Mouse (Mus musculus) heart, adult 2 months (tissue): ENCODE measurements around the gene Izumo2. TPM values are rescaled to one million over a fixed set of nuclear protein-coding genes. Genes with fewer than 3 reads are reported as not detected.

Experiments used
- DNase-seq, 2 experiments: peaks; one replicate each; pipeline ENCODE4 v3.0.0; 2021
- H3K27ac ChIP-seq: fragments of 200-600 bp; 2 replicates; pipeline ENCODE4 v1.8.1; 2022
- H3K27me3 ChIP-seq: fragments of 200-500 bp; 2 replicates; pipeline ENCODE4 v1.6.1; 2012; ENCODE audit warnings: mild to moderate bottlenecking, low read length, inconsistent platforms, mixed read lengths; ENCODE audit not compliant: control insufficient read depth, insufficient read depth
- H3K36me3 ChIP-seq: fragments of 200-500 bp; 2 replicates; pipeline ENCODE4 v1.6.1; 2012; ENCODE audit warnings: low read length, inconsistent platforms; ENCODE audit not compliant: control insufficient read depth, insufficient read depth
- H3K4me1 ChIP-seq: fragments of 200-500 bp; 2 replicates; pipeline ENCODE4 v1.6.1; 2011; ENCODE audit warnings: low read length; ENCODE audit not compliant: control insufficient read depth, insufficient read depth
- H3K4me3 ChIP-seq: fragments of 200-600 bp; 2 replicates; pipeline ENCODE4 v1.8.1; 2022
- H3K79me2 ChIP-seq: fragments of 200-500 bp; replicated peaks from 2 replicates; pipeline ENCODE4 v1.6.1; 2012; ENCODE audit warnings: mild to moderate bottlenecking, inconsistent platforms, low read length, moderate library complexity, mixed read lengths; ENCODE audit not compliant: control insufficient read depth, insufficient read depth
- H3K9ac ChIP-seq: fragments of 200-500 bp; 2 replicates; pipeline ENCODE4 v1.6.1; 2012; ENCODE audit warnings: low read depth, mild to moderate bottlenecking, control low read depth, inconsistent platforms, low read length, mixed read lengths
- CTCF ChIP-seq: fragments of 200-600 bp; IDR thresholded peaks from 2 replicates; pipeline ENCODE4 v1.8.1; 2022; ENCODE audit warnings: antibody characterized with exemption, mild to moderate bottlenecking, moderate library complexity
- EP300 ChIP-seq: fragments of 200-500 bp; IDR thresholded peaks from 2 replicates; pipeline ENCODE4 v1.6.1; 2011; ENCODE audit warnings: low read depth, low read length, control low read depth; ENCODE audit not compliant: insufficient read depth
- POLR2A ChIP-seq: fragments of 200-500 bp; IDR thresholded peaks from 2 replicates; pipeline ENCODE4 v1.6.1; 2011; ENCODE audit warnings: mild to moderate bottlenecking, low read depth, low read length, control low read depth; ENCODE audit not compliant: insufficient read depth
- WGBS: fragments of 180-500 bp; shearing (Covaris S2); methylation state at CpG from one replicate; pipeline ENCODE4 v1.1.7; 2018; 5-methylcytosine and 5-hydroxymethylcytosine counted together
- intact Hi-C: fragments of 180-260 bp; cut with DNase I; formaldehyde crosslinking; loops from one replicate; pipeline ENCODE4 v1.15.1; 2025
- polyA plus RNA-seq: library from polyadenylated mRNA; depleted of rRNA; stranded (reverse); fragments of >200 nt; gene quantifications from 2 replicates; pipeline ENCODE4 v1.2.3, GENCODE M21; 2012; rRNA removed
- total RNA-seq, 2 experiments: library from RNA; stranded (reverse); gene quantifications; 2 replicates each; pipeline ENCODE4 v1.2.3; 2021

Izumo2 gene
- total and polyA plus RNA-seq, 3 experiments: not detected

DNA sequence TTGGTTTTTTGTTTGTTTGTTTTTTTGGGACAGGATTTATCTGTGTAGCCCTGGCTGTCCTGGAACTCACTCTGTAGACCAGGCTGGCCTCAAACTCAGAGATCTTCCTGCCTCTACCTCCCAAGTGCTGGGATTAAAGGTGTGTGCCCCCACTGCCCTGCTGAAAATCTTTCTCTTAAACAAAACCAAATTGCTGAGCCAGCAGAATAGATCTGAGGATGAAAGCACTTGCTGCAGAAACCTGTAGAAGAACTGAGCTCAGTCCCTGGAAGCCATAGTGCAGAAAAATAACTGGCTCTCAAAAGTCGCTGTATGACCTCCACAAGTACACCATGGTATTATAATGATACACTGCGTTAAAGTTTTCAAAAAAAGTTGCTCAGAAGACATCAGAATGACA, 48.6 kb downstream of the Izumo2 start:
- TF ChIP-seq CTCF (no peak), POLR2A (no peak), EP300 (no peak)
- intact Hi-C loops: no loop called here
- Histone ChIP-seq H3K79me2 (no peaks in the 10 kb centered on the region), H3K27ac (no peak overlapping the region), H3K27me3 (no peaks in the 10 kb centered on the region), H3K36me3 (no peaks in the 10 kb centered on the region; the same call in 1 of the 2 replicates), H3K4me1 (no peaks in the 10 kb centered on the region), H3K4me3 (no peak overlapping the region), H3K9ac (no peak overlapping the region)
- DNase-seq: no peak
- WGBS: 88% methylated on average over 2 of the region's 2 CpGs

DNA sequence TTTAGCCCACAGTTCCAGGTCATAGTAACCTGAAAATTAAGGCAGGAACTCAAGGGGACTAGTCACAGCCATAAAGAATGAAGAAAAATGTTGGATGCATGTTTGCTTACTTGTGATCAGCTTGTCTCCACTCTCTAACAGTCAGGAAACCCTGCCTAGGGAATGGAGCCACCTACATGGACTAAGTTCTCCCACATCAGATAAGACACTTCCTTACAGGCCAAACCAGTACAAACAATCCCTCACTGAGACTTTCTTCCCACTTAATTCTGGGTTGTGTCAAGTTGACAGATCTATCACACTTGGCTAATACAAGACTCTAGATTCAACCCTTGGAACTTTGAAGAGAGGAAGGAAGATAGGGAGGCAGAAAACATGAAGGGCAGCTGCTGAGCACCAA, 51.8 kb downstream of the Izumo2 start:
- Histone ChIP-seq H3K79me2 (no peaks in the 10 kb centered on the region), H3K9ac (no peak overlapping the region), H3K4me1 (no peaks in the 10 kb centered on the region), H3K27ac (no peak overlapping the region), H3K4me3 (no peak overlapping the region), H3K27me3 (no peaks in the 10 kb centered on the region), H3K36me3 (no peaks in the 10 kb centered on the region; the same call in 1 of the 2 replicates)
- DNase-seq: no peak
- intact Hi-C loops: no loop called here
- no peak for TF ChIP-seq POLR2A

DNA sequence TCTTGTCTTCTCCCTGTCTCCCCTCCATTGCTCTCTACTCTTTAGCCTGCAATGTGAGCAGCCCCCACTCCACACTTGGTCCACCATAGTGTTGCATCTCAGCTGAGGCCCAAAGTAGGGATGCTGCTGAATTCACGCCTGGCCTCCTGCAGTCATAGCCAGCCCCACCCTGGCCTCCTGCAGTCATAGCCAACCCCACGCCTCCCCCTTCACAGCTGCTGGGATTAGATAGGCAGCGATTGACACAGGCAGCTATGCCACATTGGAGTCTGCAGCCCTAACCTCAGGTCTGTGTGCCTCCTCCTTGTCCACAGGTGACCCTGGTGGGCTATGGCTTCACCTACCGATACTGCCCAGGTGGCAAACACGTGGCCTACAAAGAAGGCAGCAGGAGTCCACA, 59.6 kb downstream of the Izumo2 start:
- DNase-seq: no peak
- Histone ChIP-seq H3K9ac (no peak overlapping the region), H3K4me3 (no peak overlapping the region), H3K4me1 (no peaks in the 10 kb centered on the region), H3K79me2 (no peaks in the 10 kb centered on the region), H3K27ac (no peak overlapping the region), H3K36me3 (no peaks in the 10 kb centered on the region), H3K27me3 (no peaks in the 10 kb centered on the region)
- intact Hi-C loops: no loop called here
- no peak for TF ChIP-seq POLR2A
- no peak for TF ChIP-seq CTCF
- no peak for TF ChIP-seq EP300
- WGBS: 92% methylated on average over 5 of the region's 5 CpGs

Other genes with a start within 250 kb of the Izumo2 start
- gene Aspdh, start 243.4 kb upstream of the Izumo2 start, total RNA-seq: 1 to 10 TPM; 1.3 to 1.5 TPM
- gene Aspdh, start 243.4 kb upstream of the Izumo2 start, polyA plus RNA-seq: 2.4 and 2.6 TPM in 2 replicates
- gene Josd2, start 240.8 kb upstream of the Izumo2 start, total RNA-seq: 100 to 1,000 TPM; 139 to 147 TPM
- 211 and 242 TPM in 2 replicates for gene Josd2, start 240.8 kb upstream of the Izumo2 start, polyA plus RNA-seq
- gene Emc10, start 212.2 kb upstream of the Izumo2 start, total RNA-seq: 10 to 100 TPM; 86.1 to 87.6 TPM
- gene Emc10, start 212.2 kb upstream of the Izumo2 start, polyA plus RNA-seq: 152 and 180 TPM in 2 replicates
- gene Fam71e1, start 212.2 kb upstream of the Izumo2 start, total RNA-seq: 1 to 10 TPM; 2.6 to 3.3 TPM
- gene Fam71e1, start 212.2 kb upstream of the Izumo2 start, polyA plus RNA-seq: 4.1 and 6.4 TPM in 2 replicates
- 10 to 100 TPM; 13.1 to 16.7 TPM for gene Mybpc2, start 184.1 kb upstream of the Izumo2 start, total RNA-seq
- gene Mybpc2, start 184.1 kb upstream of the Izumo2 start, polyA plus RNA-seq: 7.1 and 10.8 TPM in 2 replicates
- under 1 TPM; 0.31 to 0.75 TPM for gene Spib, start 176.7 kb upstream of the Izumo2 start, total RNA-seq
- gene Spib, start 176.7 kb upstream of the Izumo2 start, polyA plus RNA-seq: 0.88 and 3.1 TPM in 2 replicates
- gene Pold1, start 159.9 kb upstream of the Izumo2 start, total RNA-seq: 10 to 100 TPM; 10.8 to 11.7 TPM
- 12.9 and 15.5 TPM in 2 replicates for gene Pold1, start 159.9 kb upstream of the Izumo2 start, polyA plus RNA-seq
- gene Nr1h2, start 154.8 kb upstream of the Izumo2 start, total RNA-seq: 10 to 100 TPM; 49.7 to 53.7 TPM
- gene Nr1h2, start 154.8 kb upstream of the Izumo2 start, polyA plus RNA-seq: 65.7 and 84.8 TPM in 2 replicates
- 1 to 10 TPM in 1 of 2 experiments, under 1 TPM in 1; 0.76 to 1.3 TPM for gene Napsa, start 136.4 kb upstream of the Izumo2 start, total RNA-seq
- 1.8 and 4.7 TPM in 2 replicates for gene Napsa, start 136.4 kb upstream of the Izumo2 start, polyA plus RNA-seq
- gene Kcnc3, start 118.1 kb upstream of the Izumo2 start, total RNA-seq: 1 to 10 TPM; 2.2 to 2.9 TPM
- gene Kcnc3, start 118.1 kb upstream of the Izumo2 start, polyA plus RNA-seq: 1.3 and 3.0 TPM in 2 replicates
- gene Myh14, start 37.9 kb upstream of the Izumo2 start, total RNA-seq: 10 to 100 TPM; 79.4 to 96.6 TPM
- gene Myh14, start 37.9 kb upstream of the Izumo2 start, polyA plus RNA-seq: 23.1 and 24.8 TPM in 2 replicates
- gene Vrk3, start 39.7 kb downstream of the Izumo2 start, total RNA-seq: 10 to 100 TPM; 23.3 to 26.7 TPM
- gene Vrk3, start 39.7 kb downstream of the Izumo2 start, polyA plus RNA-seq: 36.3 and 41.3 TPM in 2 replicates
- not detected for gene Zfp473, start 42.3 kb downstream of the Izumo2 start, total RNA-seq
- 0.03 and 0.12 TPM in 2 replicates for gene Zfp473, start 42.3 kb downstream of the Izumo2 start, polyA plus RNA-seq
- gene Nup62, start 107.3 kb downstream of the Izumo2 start, total RNA-seq: 10 to 100 TPM; 27.1 to 28.0 TPM
- gene Nup62, start 107.3 kb downstream of the Izumo2 start, polyA plus RNA-seq: 36.0 and 36.6 TPM in 2 replicates
- under 1 TPM; 0.61 to 0.70 TPM for gene Il4i1, start 107.6 kb downstream of the Izumo2 start, total RNA-seq
- 1.3 and 1.5 TPM in 2 replicates for gene Il4i1, start 107.6 kb downstream of the Izumo2 start, polyA plus RNA-seq
- 10 to 100 TPM; 60.2 to 63.4 TPM for gene Atf5, start 107.9 kb downstream of the Izumo2 start, total RNA-seq
- gene Atf5, start 107.9 kb downstream of the Izumo2 start, polyA plus RNA-seq: 42.3 and 73.6 TPM in 2 replicates
- gene Akt1s1, start 140.2 kb downstream of the Izumo2 start, total RNA-seq: 10 to 100 TPM; 62.6 to 72.8 TPM
- 53.8 and 63.0 TPM in 2 replicates for gene Akt1s1, start 140.2 kb downstream of the Izumo2 start, polyA plus RNA-seq
- 10 to 100 TPM; 29.6 to 46.6 TPM for gene Tbc1d17, start 140.3 kb downstream of the Izumo2 start, total RNA-seq
- gene Tbc1d17, start 140.3 kb downstream of the Izumo2 start, polyA plus RNA-seq: 56.0 and 61.9 TPM in 2 replicates
- 10 to 100 TPM; 15.3 to 19.6 TPM for gene Pnkp, start 148.4 kb downstream of the Izumo2 start, total RNA-seq
- gene Pnkp, start 148.4 kb downstream of the Izumo2 start, polyA plus RNA-seq: 20.2 and 30.1 TPM in 2 replicates
- gene Ptov1, start 161.0 kb downstream of the Izumo2 start, total RNA-seq: 100 to 1,000 TPM; 155 to 172 TPM
- gene Ptov1, start 161.0 kb downstream of the Izumo2 start, polyA plus RNA-seq: 293 and 317 TPM in 2 replicates
- gene Med25, start 184.0 kb downstream of the Izumo2 start, total RNA-seq: 10 to 100 TPM; 70.0 to 85.8 TPM
- gene Med25, start 184.0 kb downstream of the Izumo2 start, polyA plus RNA-seq: 107 and 121 TPM in 2 replicates
- gene Fuz, start 187.3 kb downstream of the Izumo2 start, total RNA-seq: 10 to 100 TPM; 16.3 to 17.1 TPM
- 25.2 and 31.6 TPM in 2 replicates for gene Fuz, start 187.3 kb downstream of the Izumo2 start, polyA plus RNA-seq
- gene Ap2a1, start 220.8 kb downstream of the Izumo2 start, total RNA-seq: 10 to 100 TPM; 63.3 to 67.6 TPM
- gene Ap2a1, start 220.8 kb downstream of the Izumo2 start, polyA plus RNA-seq: 56.1 and 68.1 TPM in 2 replicates
- not detected for gene Tsks, start 234.5 kb downstream of the Izumo2 start, total RNA-seq
- 0.26 and 1.5 TPM in 2 replicates for gene Tsks, start 234.5 kb downstream of the Izumo2 start, polyA plus RNA-seq